Mouse (Mus musculus) lung, postnatal 25 days (tissue): ENCODE data around the gene Ldlr.

ENCODE experiments used
- DNase-seq: peaks from one replicate; pipeline ENCODE4 v3.0.0; 2022; ENCODE audit warnings: low spot score

The Ldlr gene

GRCm38 (mm10) chr9:21725224-21726121, 2.2 kb downstream of the Ldlr start:
- DNase-seq, result no peak

- no peak for DNase-seq
Observed at GRCm38 (mm10) chr9:21726218-21726975, 3.1 kb downstream of the Ldlr start.

- DNase-seq, result no peak
Observed at GRCm38 (mm10) chr9:21728261-21728832, 5.1 kb downstream of the Ldlr start.

GRCm38 (mm10) chr9:21729264-21729663, 6.0 kb downstream of the Ldlr start:
- DNase-seq, result no peak

- DNase-seq, result no peak
Observed at GRCm38 (mm10) chr9:21732288-21732687, 9.0 kb downstream of the Ldlr start.

GRCm38 (mm10) chr9:21733446-21733845, 10.2 kb downstream of the Ldlr start:
- DNase-seq, result no peak

- no peak for DNase-seq
Observed at GRCm38 (mm10) chr9:21733989-21734388, 10.7 kb downstream of the Ldlr start.

GRCm38 (mm10) chr9:21735126-21735525, 11.8 kb downstream of the Ldlr start:
- no peak for DNase-seq

GRCm38 (mm10) chr9:21736580-21736979, 13.3 kb downstream of the Ldlr start:
- DNase-seq, result peak; percentile 59

GRCm38 (mm10) chr9:21737188-21737587, 13.9 kb downstream of the Ldlr start:
- no peak for DNase-seq

GRCm38 (mm10) chr9:21738776-21739175, 15.5 kb downstream of the Ldlr start:
- no peak for DNase-seq

GRCm38 (mm10) chr9:21740427-21740826, 17.1 kb downstream of the Ldlr start:
- DNase-seq, result no peak

GRCm38 (mm10) chr9:21741514-21741913, 18.2 kb downstream of the Ldlr start:
- DNase-seq, result no peak

GRCm38 (mm10) chr9:21747238-21747774, 24.0 kb downstream of the Ldlr start:
- no peak for DNase-seq

- DNase-seq, result peak; percentile 81
Observed at GRCm38 (mm10) chr9:21748033-21748432, 24.8 kb downstream of the Ldlr start.

- no peak for DNase-seq
Observed at GRCm38 (mm10) chr9:21748491-21748890, 25.2 kb downstream of the Ldlr start.

GRCm38 (mm10) chr9:21749382-21750118, 26.3 kb downstream of the Ldlr start:
- DNase-seq, result no peak

GRCm38 (mm10) chr9:21750370-21750769, 27.1 kb downstream of the Ldlr start:
- DNase-seq, result no peak

GRCm38 (mm10) chr9:21751347-21751746, 28.1 kb downstream of the Ldlr start:
- DNase-seq, result peak; percentile 66

- DNase-seq, result peak; percentile 48
Observed at GRCm38 (mm10) chr9:21752252-21752792, 29.0 kb downstream of the Ldlr start.

- peak; percentile 89 for DNase-seq
Observed at GRCm38 (mm10) chr9:21754003-21754402, 30.7 kb downstream of the Ldlr start.
